7 mouse cellular contexts compared by ENCODE assay signal in genomic region chr7:37562505-37562904, GRCm38 (mm10).
DNase-seq lines count a peak whose midpoint lies in the region; ATAC-seq and TF ChIP-seq lines count a peak whose summit lies in the region.

No protein-coding gene starts in this region.

- WGBS in kidney, postnatal 0 days: 34% methylated on average over 7 of the region's 7 CpGs
- 55% methylated on average over 7 of the region's 7 CpGs for WGBS in embryonic facial prominence, embryonic 10.5 days
- WGBS in midbrain, postnatal 0 days: 30% methylated on average over 7 of the region's 7 CpGs

- H3K36me3 ChIP-seq in kidney, postnatal 0 days (ENCODE audit: insufficient read depth, low read length): no peaks in the 10 kb centered on the region
- peaks cover 1% of the 10 kb centered on the region for H3K36me3 ChIP-seq in embryonic facial prominence, embryonic 10.5 days (replicated peaks)
- H3K36me3 ChIP-seq in midbrain, postnatal 0 days (ENCODE audit: insufficient read depth, low read length): no peaks in the 10 kb centered on the region

- TF ChIP-seq CTCF in kidney, postnatal 0 days (IDR thresholded peaks at IDR 0.05; ENCODE audit: low read depth): no peak
- TF ChIP-seq CTCF in midbrain, postnatal 0 days (IDR thresholded peaks at IDR 0.05): no peak

- 0 out of 2 replicates have a peak, but pooled peaks cover 5% of the 10 kb centered on the region for H3K4me1 ChIP-seq in kidney, postnatal 0 days (replicated peaks; ENCODE audit: insufficient read depth, low read length)
- peaks cover 57% of the 10 kb centered on the region for H3K4me1 ChIP-seq in embryonic facial prominence, embryonic 10.5 days
- peaks cover 12% of the 10 kb centered on the region; the same call in 1 of the 2 replicates for H3K4me1 ChIP-seq in midbrain, postnatal 0 days (ENCODE audit: insufficient read depth, low read length)

- H3K4me3 ChIP-seq in kidney, postnatal 0 days (replicated peaks; ENCODE audit: low read depth, low read length): no peak overlapping the region
- H3K4me3 ChIP-seq in embryonic facial prominence, embryonic 10.5 days: no peak overlapping the region
- no peak overlapping the region for H3K4me3 ChIP-seq in midbrain, postnatal 0 days (ENCODE audit: low read depth, low read length)

- no peak overlapping the region for H3K9ac ChIP-seq in kidney, postnatal 0 days (ENCODE audit: low read depth, low read length)
- H3K9ac ChIP-seq in midbrain, postnatal 0 days (replicated peaks; ENCODE audit: low read length, poor library complexity, severe bottlenecking): no peak overlapping the region

- H3K27ac ChIP-seq in kidney, postnatal 0 days: no peak overlapping the region
- H3K27ac ChIP-seq in embryonic facial prominence, embryonic 10.5 days (replicated peaks): peak overlapping the region; percentile 66
- peak overlapping the region; percentile 18; the same call in 1 of the 2 replicates for H3K27ac ChIP-seq in midbrain, postnatal 0 days (ENCODE audit: low read depth, low read length)

- no peaks in the 10 kb centered on the region for H3K27me3 ChIP-seq in kidney, postnatal 0 days (ENCODE audit: insufficient read depth, low read length)
- peaks cover 20% of the 10 kb centered on the region; the same call in 1 of the 2 replicates for H3K27me3 ChIP-seq in embryonic facial prominence, embryonic 10.5 days (replicated peaks; ENCODE audit: low read depth, poor library complexity, severe bottlenecking)
- H3K27me3 ChIP-seq in midbrain, postnatal 0 days (ENCODE audit: insufficient read depth, low read length): no peaks in the 10 kb centered on the region

- H3K4me2 ChIP-seq in kidney, postnatal 0 days (ENCODE audit: low read length): peak overlapping the region; percentile 47
- H3K4me2 ChIP-seq in midbrain, postnatal 0 days (ENCODE audit: low read depth, low read length, poor library complexity, severe bottlenecking): peak overlapping the region; percentile 36

- no peak for ATAC-seq in kidney, postnatal 0 days (replicated peaks; ENCODE audit: low FRiP score, low read depth)
- ATAC-seq in midbrain, postnatal 0 days (ENCODE audit: low FRiP score): no peak

- H3K9me3 ChIP-seq in kidney, postnatal 0 days (replicated peaks; ENCODE audit: low read length): no peaks in the 10 kb centered on the region
- H3K9me3 ChIP-seq in embryonic facial prominence, embryonic 10.5 days: no peaks in the 10 kb centered on the region
- no peaks in the 10 kb centered on the region for H3K9me3 ChIP-seq in midbrain, postnatal 0 days (ENCODE audit: low read length)

- no peak for DNase-seq in kidney, postnatal 0 days (ENCODE audit: low spot score)
- DNase-seq in kidney, adult 8-10 months: no peak
- DNase-seq in embryonic facial prominence, embryonic 10.5 days (ENCODE audit: low spot score): no peak
- peak; percentile 19 for DNase-seq in heart, postnatal 4 days
- DNase-seq in midbrain, postnatal 0 days (ENCODE audit: low spot score): no peak
- no peak for DNase-seq in right cerebral cortex, postnatal 14 days
- DNase-seq in ovary, postnatal 14 days (ENCODE audit: low spot score): no peak
